Mouse (Mus musculus): ENCODE measurements at regions not wholly inside any gene's neighbourhood (a gene's known extent, or its start where the extent isn't known, plus 50 kb on each side); places are given as distances from the start of the nearest gene placed in this dataset.

DNA sequence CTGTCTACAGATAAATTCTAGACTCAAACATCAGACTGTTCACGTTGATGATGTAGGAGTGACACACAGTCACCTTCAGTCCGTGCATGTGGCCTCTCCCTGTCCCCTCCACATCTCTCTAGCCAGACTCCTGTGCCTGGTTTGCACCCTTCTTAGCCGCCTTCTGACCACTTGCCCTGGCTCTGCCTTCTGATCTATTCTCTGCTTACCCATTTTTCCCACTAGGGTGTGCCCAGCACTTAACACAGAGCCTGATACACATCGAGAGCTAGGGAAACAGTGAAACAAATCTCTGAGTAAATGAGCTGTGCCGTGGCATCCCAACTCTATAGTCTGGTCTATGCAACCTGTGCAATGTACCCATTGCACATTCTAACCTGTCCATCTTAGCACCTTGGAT, 73.3 kb upstream of the Zmiz1 start:
- Histone ChIP-seq H3K9ac (ENCODE audit: insufficient read depth, low read depth, low read length, poor library complexity, severe bottlenecking) (no peak overlapping the region), H3K4me1 (ENCODE audit: control insufficient read depth in 2 of 2, insufficient read depth in 2 of 2, low read length in 2 of 2, poor library complexity in 1 of 2) (no peaks in the 10 kb centered on the region; a peak in 1 of 4 replicates), H3K4me3 (ENCODE audit: insufficient read depth in 1 of 2, low read depth in 1 of 2, low read length in 2 of 2, poor library complexity in 1 of 2, severe bottlenecking in 1 of 2) (no peak overlapping the region), H3K36me3 (ENCODE audit: control insufficient read depth, insufficient read depth, low read length, poor library complexity, severe bottlenecking) (no peaks in the 10 kb centered on the region), H3K9me3 (ENCODE audit: control insufficient read depth, insufficient read depth, low read depth, low read length) (no peaks in the 10 kb centered on the region), H3K27ac (ENCODE audit: insufficient read depth, low read depth, low read length, poor library complexity, severe bottlenecking) (no peak overlapping the region)
- DNase-seq (ENCODE audit: low read depth, low spot score) = no peak
- in situ Hi-C loops (cut with MboI; ENCODE audit: low sequenced_read_pairs in 2 of 2, unreplicated experiment in 2 of 2) = no loop called here
- TF ChIP-seq ZNF384 (IDR thresholded peaks at IDR 0.05; ENCODE audit: low read depth, low read length) = no peak
- TF ChIP-seq HCFC1 (IDR thresholded peaks at IDR 0.05; ENCODE audit: borderline replicate concordance, insufficient read depth, low read length) = no peak
- TF ChIP-seq ZC3H11A (IDR thresholded peaks at IDR 0.05; ENCODE audit: borderline replicate concordance, low read depth, low read length) = no peak
- no peak for TF ChIP-seq CHD2 (IDR thresholded peaks at IDR 0.05; ENCODE audit: low read depth, low read length)
- no peak for TF ChIP-seq MAFK (IDR thresholded peaks at IDR 0.05; ENCODE audit: insufficient read depth, low read depth, low read length)

- no peak for DNase-seq (ENCODE audit: low read depth, low spot score)
- no peak overlapping the region for H3K4me3 ChIP-seq (ENCODE audit: insufficient read depth in 1 of 2, low read depth in 1 of 2, low read length in 2 of 2, poor library complexity in 1 of 2, severe bottlenecking in 1 of 2)
- peaks cover 0 to 5% of the 10 kb centered on the region in 2 experiments; a peak in 3 of 4 replicates for H3K4me1 ChIP-seq (ENCODE audit: control insufficient read depth in 2 of 2, insufficient read depth in 2 of 2, low read length in 2 of 2, poor library complexity in 1 of 2)
- no peak overlapping the region for H3K9ac ChIP-seq (ENCODE audit: insufficient read depth, low read depth, low read length, poor library complexity, severe bottlenecking)
- no peaks in the 10 kb centered on the region for H3K9me3 ChIP-seq (ENCODE audit: control insufficient read depth, insufficient read depth, low read depth, low read length)
- H3K36me3 ChIP-seq (ENCODE audit: control insufficient read depth, insufficient read depth, low read length, poor library complexity, severe bottlenecking) = no peaks in the 10 kb centered on the region
- H3K27ac ChIP-seq (ENCODE audit: insufficient read depth, low read depth, low read length, poor library complexity, severe bottlenecking) = no peak overlapping the region
- no peak for TF ChIP-seq HCFC1 (IDR thresholded peaks at IDR 0.05; ENCODE audit: borderline replicate concordance, insufficient read depth, low read length)
- no peak for TF ChIP-seq CHD2 (IDR thresholded peaks at IDR 0.05; ENCODE audit: low read depth, low read length)
- TF ChIP-seq ZNF384 (IDR thresholded peaks at IDR 0.05; ENCODE audit: low read depth, low read length) = no peak
- no peak for TF ChIP-seq MAFK (IDR thresholded peaks at IDR 0.05; ENCODE audit: insufficient read depth, low read depth, low read length)
- TF ChIP-seq ZC3H11A (IDR thresholded peaks at IDR 0.05; ENCODE audit: borderline replicate concordance, low read depth, low read length) = no peak
- in situ Hi-C loops (cut with MboI; ENCODE audit: low sequenced_read_pairs in 2 of 2, unreplicated experiment in 2 of 2) = no loop called here
Measured at GRCm38 (mm10) chr14:25387780-25388179, 71.2 kb upstream of the Zmiz1 start.

DNA sequence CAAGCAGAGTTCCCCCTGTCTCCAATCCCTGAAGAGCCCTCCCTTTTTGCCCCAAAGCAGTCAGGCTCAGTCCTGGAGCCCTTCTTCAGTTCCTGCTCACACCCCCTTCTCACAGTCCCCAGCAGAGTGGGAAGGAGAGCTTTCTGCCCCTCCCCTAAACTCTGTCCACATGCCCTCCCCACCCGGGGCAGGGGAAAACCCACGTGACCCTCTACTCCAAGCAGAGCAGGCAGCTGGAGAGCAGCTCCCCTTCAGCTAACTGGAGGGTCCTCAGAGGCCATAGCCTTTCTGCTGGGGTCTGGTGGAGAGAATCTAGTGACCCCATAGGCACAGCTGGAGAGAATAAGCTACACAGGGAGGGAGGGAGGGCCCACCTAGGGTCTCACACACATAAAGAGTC, 69.7 kb upstream of the Zmiz1 start:
- TF ChIP-seq MAFK (IDR thresholded peaks at IDR 0.05; ENCODE audit: insufficient read depth, low read depth, low read length) = no peak
- TF ChIP-seq HCFC1 (IDR thresholded peaks at IDR 0.05; ENCODE audit: borderline replicate concordance, insufficient read depth, low read length) = no peak
- TF ChIP-seq ZNF384 (IDR thresholded peaks at IDR 0.05; ENCODE audit: low read depth, low read length) = no peak
- TF ChIP-seq ZC3H11A (IDR thresholded peaks at IDR 0.05; ENCODE audit: borderline replicate concordance, low read depth, low read length) = no peak
- TF ChIP-seq CHD2 (IDR thresholded peaks at IDR 0.05; ENCODE audit: low read depth, low read length) = no peak
- no peak overlapping the region for H3K9ac ChIP-seq (ENCODE audit: insufficient read depth, low read depth, low read length, poor library complexity, severe bottlenecking)
- in situ Hi-C loops (cut with MboI; ENCODE audit: low sequenced_read_pairs in 2 of 2, unreplicated experiment in 2 of 2) = no loop called here
- no peak overlapping the region for H3K4me3 ChIP-seq (ENCODE audit: insufficient read depth in 1 of 2, low read depth in 1 of 2, low read length in 2 of 2, poor library complexity in 1 of 2, severe bottlenecking in 1 of 2)
- no peak for DNase-seq (ENCODE audit: low read depth, low spot score)
- H3K27ac ChIP-seq (ENCODE audit: insufficient read depth, low read depth, low read length, poor library complexity, severe bottlenecking) = no peak overlapping the region
- H3K4me1 ChIP-seq (ENCODE audit: control insufficient read depth in 2 of 2, insufficient read depth in 2 of 2, low read length in 2 of 2, poor library complexity in 1 of 2) = peaks cover 1 to 5% of the 10 kb centered on the region in 2 experiments; a peak in 3 of 4 replicates
- no peaks in the 10 kb centered on the region for H3K9me3 ChIP-seq (ENCODE audit: control insufficient read depth, insufficient read depth, low read depth, low read length)
- H3K36me3 ChIP-seq (ENCODE audit: control insufficient read depth, insufficient read depth, low read length, poor library complexity, severe bottlenecking) = no peaks in the 10 kb centered on the region

DNA sequence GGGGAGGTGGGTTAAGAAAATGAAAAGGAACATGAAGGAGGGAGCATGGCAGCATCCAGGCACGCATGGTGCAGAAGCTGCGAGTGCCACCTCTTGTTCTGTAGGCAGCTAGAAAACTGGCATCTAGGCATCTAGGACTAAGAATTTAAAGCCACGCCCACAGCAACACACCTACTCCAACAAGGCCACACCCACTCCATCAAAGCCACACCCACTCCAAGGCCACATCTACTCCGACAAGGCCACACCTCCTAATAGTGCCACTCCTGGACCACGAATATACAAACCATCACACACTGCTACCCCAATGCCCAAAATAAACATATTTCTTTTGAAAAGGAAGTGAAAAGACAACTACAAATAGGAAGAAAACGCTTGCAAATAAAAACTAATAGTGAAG, 66.6 kb upstream of the Zmiz1 start:
- in situ Hi-C loops (cut with MboI; ENCODE audit: low sequenced_read_pairs in 2 of 2, unreplicated experiment in 2 of 2) = no loop called here
- no peak overlapping the region for H3K9ac ChIP-seq (ENCODE audit: insufficient read depth, low read depth, low read length, poor library complexity, severe bottlenecking)
- no peaks in the 10 kb centered on the region for H3K9me3 ChIP-seq (ENCODE audit: control insufficient read depth, insufficient read depth, low read depth, low read length)
- DNase-seq (ENCODE audit: low read depth, low spot score) = peak; percentile 61
- TF ChIP-seq ZNF384 (IDR thresholded peaks at IDR 0.05; ENCODE audit: low read depth, low read length) (no peak), MAFK (IDR thresholded peaks at IDR 0.05; ENCODE audit: insufficient read depth, low read depth, low read length) (no peak), ZC3H11A (IDR thresholded peaks at IDR 0.05; ENCODE audit: borderline replicate concordance, low read depth, low read length) (no peak), CHD2 (IDR thresholded peaks at IDR 0.05; ENCODE audit: low read depth, low read length) (no peak), HCFC1 (IDR thresholded peaks at IDR 0.05; ENCODE audit: borderline replicate concordance, insufficient read depth, low read length) (no peak)
- no peak overlapping the region for H3K27ac ChIP-seq (ENCODE audit: insufficient read depth, low read depth, low read length, poor library complexity, severe bottlenecking)
- H3K4me3 ChIP-seq (ENCODE audit: insufficient read depth in 1 of 2, low read depth in 1 of 2, low read length in 2 of 2, poor library complexity in 1 of 2, severe bottlenecking in 1 of 2) = no peak overlapping the region
- no peaks in the 10 kb centered on the region for H3K36me3 ChIP-seq (ENCODE audit: control insufficient read depth, insufficient read depth, low read length, poor library complexity, severe bottlenecking)
- H3K4me1 ChIP-seq (ENCODE audit: control insufficient read depth in 2 of 2, insufficient read depth in 2 of 2, low read length in 2 of 2, poor library complexity in 1 of 2) = peaks cover 5 to 7% of the 10 kb centered on the region in 2 experiments; a peak in 3 of 4 replicates

DNA sequence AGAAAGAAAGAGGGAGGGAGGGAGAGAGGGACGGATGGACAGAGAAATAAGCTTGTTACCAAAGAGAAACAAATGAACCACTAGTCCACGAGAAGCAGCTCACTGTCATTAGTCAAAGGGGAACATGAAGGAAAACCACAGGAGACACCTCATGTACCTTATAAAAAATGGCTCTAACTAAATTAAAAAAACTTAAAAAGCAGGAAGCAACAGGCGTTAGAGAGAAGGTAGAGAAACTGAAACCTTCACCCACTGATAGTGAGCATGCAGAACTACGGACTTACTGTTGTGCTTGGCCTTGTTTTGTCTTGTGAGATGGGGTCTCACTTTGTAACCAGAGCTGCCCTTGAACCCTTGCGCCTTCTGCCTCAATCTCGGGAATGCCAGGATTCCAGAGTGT, 66.0 kb upstream of the Zmiz1 start:
- in situ Hi-C loops (cut with MboI; ENCODE audit: low sequenced_read_pairs in 2 of 2, unreplicated experiment in 2 of 2) = no loop called here

More for the DNA sequence above, 66.0 kb upstream of the Zmiz1 start:
- peaks cover 5 to 10% of the 10 kb centered on the region in 2 experiments; a peak in 3 of 4 replicates for H3K4me1 ChIP-seq (ENCODE audit: control insufficient read depth in 2 of 2, insufficient read depth in 2 of 2, low read length in 2 of 2, poor library complexity in 1 of 2)
- H3K27ac ChIP-seq (ENCODE audit: insufficient read depth, low read depth, low read length, poor library complexity, severe bottlenecking) = no peak overlapping the region
- no peak overlapping the region for H3K4me3 ChIP-seq (ENCODE audit: insufficient read depth in 1 of 2, low read depth in 1 of 2, low read length in 2 of 2, poor library complexity in 1 of 2, severe bottlenecking in 1 of 2)
- TF ChIP-seq ZNF384 (IDR thresholded peaks at IDR 0.05; ENCODE audit: low read depth, low read length) (no peak), CHD2 (IDR thresholded peaks at IDR 0.05; ENCODE audit: low read depth, low read length) (no peak), HCFC1 (IDR thresholded peaks at IDR 0.05; ENCODE audit: borderline replicate concordance, insufficient read depth, low read length) (no peak), ZC3H11A (IDR thresholded peaks at IDR 0.05; ENCODE audit: borderline replicate concordance, low read depth, low read length) (no peak), MAFK (IDR thresholded peaks at IDR 0.05; ENCODE audit: insufficient read depth, low read depth, low read length) (no peak)
- no peaks in the 10 kb centered on the region for H3K36me3 ChIP-seq (ENCODE audit: control insufficient read depth, insufficient read depth, low read length, poor library complexity, severe bottlenecking)
- no peak overlapping the region for H3K9ac ChIP-seq (ENCODE audit: insufficient read depth, low read depth, low read length, poor library complexity, severe bottlenecking)
- no peaks in the 10 kb centered on the region for H3K9me3 ChIP-seq (ENCODE audit: control insufficient read depth, insufficient read depth, low read depth, low read length)
- no peak for DNase-seq (ENCODE audit: low read depth, low spot score)
